Mouse (Mus musculus): ENCODE results near the gene Ppm1l. TPM values are rescaled to one million over a fixed set of nuclear protein-coding genes. Genes with fewer than 3 reads are reported as not detected.

Ppm1l gene
- polyA plus RNA-seq, 1 experiment: 21.4 TPM

DNA sequence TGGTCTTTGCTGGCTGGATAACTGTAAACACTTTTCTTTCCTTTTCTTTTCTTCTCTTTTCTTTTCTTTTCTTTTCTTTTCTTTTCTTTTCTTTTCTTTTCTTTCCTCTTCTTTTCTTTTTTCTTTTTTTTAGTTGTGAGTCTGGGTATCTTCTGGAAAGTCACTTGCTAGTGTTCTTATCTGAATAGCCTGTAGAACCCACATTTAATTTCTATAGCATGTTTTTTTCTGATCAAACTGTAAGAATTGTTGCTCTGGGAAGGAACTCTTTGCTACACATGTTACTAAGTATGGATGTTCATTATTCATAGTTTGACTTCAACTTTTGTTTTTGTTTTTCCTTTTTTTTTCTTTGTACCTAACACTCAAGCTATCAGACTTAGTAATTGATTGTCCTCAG lies 24.3 kb downstream of the Ppm1l start:
- no peak for DNase-seq (ENCODE audit: low read depth)
- no peak for TF ChIP-seq POLR2A (IDR thresholded peaks at IDR 0.05; ENCODE audit: borderline replicate concordance, extremely low read depth, insufficient read depth, insufficient read length, poor library complexity, severe bottlenecking)

DNA sequence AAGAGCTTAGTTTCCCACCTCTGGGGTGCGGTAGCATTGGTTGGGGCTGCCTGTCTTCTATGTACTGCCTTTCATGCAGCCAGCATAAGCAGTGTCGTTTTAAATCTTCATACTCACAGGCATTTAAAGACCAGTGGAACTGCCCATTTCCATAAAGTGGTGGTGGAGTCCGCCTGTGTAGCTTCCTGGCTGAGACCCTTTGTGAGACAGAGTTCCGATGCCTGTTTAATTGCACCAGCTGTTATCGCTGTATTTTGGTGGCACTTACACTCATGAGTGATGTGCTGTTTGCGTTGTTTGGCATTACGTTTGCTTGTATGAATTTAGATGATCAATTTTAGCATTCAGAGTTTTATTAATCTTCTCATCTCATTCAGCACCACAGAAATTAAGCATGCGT lies 24.9 kb downstream of the Ppm1l start:
- TF ChIP-seq POLR2A (IDR thresholded peaks at IDR 0.05; ENCODE audit: borderline replicate concordance, extremely low read depth, insufficient read depth, insufficient read length, poor library complexity, severe bottlenecking): no peak
- TF ChIP-seq CTCF (IDR thresholded peaks at IDR 0.05; ENCODE audit: borderline replicate concordance, extremely low read depth, insufficient read depth, insufficient read length): no peak
- peak; percentile 49 for DNase-seq (ENCODE audit: low read depth)

- no peak for TF ChIP-seq CTCF (IDR thresholded peaks at IDR 0.05; ENCODE audit: borderline replicate concordance, extremely low read depth, insufficient read depth, insufficient read length)
- TF ChIP-seq POLR2A (IDR thresholded peaks at IDR 0.05; ENCODE audit: borderline replicate concordance, extremely low read depth, insufficient read depth, insufficient read length, poor library complexity, severe bottlenecking): no peak
- DNase-seq (ENCODE audit: low read depth): no peak
Observed at GRCm38 (mm10) chr3:69342247-69342921, 25.7 kb downstream of the Ppm1l start.

DNA sequence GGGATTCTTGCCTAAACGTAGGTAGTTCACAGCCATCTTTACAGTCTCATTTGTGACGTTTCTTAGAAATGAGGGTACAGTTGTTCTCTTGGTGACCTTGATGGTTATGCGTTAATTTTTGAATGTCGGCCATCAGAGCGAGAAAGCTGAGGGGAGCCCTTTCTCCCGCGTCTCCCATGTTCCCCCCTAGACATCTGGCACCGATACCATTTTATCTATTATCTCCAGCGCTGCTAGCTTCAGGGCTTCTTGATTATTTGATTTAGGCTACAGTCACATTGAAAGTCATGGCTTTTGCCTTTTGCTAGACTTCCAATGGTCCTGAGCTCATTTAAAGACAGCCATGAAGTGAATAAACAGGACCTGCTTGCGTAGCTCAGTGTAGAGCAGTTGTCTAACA lies 26.5 kb downstream of the Ppm1l start:
- DNase-seq (ENCODE audit: low read depth): no peak
- TF ChIP-seq POLR2A (IDR thresholded peaks at IDR 0.05; ENCODE audit: borderline replicate concordance, extremely low read depth, insufficient read depth, insufficient read length, poor library complexity, severe bottlenecking) (no peak), CTCF (IDR thresholded peaks at IDR 0.05; ENCODE audit: borderline replicate concordance, extremely low read depth, insufficient read depth, insufficient read length) (no peak)

GRCm38 (mm10) chr3:69346514-69346913 lies 29.9 kb downstream of the Ppm1l start:
- TF ChIP-seq CTCF (IDR thresholded peaks at IDR 0.05; ENCODE audit: borderline replicate concordance, extremely low read depth, insufficient read depth, insufficient read length): no peak
- TF ChIP-seq POLR2A (IDR thresholded peaks at IDR 0.05; ENCODE audit: borderline replicate concordance, extremely low read depth, insufficient read depth, insufficient read length, poor library complexity, severe bottlenecking): no peak
- no peak for DNase-seq (ENCODE audit: low read depth)

GRCm38 (mm10) chr3:69348197-69348920 lies 31.7 kb downstream of the Ppm1l start:
- DNase-seq (ENCODE audit: low read depth): peak; percentile 31
- TF ChIP-seq POLR2A (IDR thresholded peaks at IDR 0.05; ENCODE audit: borderline replicate concordance, extremely low read depth, insufficient read depth, insufficient read length, poor library complexity, severe bottlenecking) (no peak), CTCF (IDR thresholded peaks at IDR 0.05; ENCODE audit: borderline replicate concordance, extremely low read depth, insufficient read depth, insufficient read length) (no peak)

DNA sequence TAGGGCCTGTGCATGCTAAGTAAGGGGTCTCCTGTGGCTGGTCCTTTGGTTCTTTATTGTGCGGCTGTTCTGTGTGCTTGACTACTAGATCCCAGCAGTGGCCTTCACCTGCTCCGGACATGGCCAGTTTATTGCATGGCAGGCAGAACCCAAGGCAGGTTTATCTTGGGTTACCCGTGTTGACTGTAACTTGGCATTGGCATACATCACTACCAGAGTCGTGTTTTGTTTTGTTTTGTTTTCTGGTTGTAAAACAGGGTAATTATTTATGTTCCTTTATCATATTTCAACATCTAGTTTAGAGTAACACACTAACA lies 32.2 kb downstream of the Ppm1l start:
- no peak for DNase-seq (ENCODE audit: low read depth)

DNA sequence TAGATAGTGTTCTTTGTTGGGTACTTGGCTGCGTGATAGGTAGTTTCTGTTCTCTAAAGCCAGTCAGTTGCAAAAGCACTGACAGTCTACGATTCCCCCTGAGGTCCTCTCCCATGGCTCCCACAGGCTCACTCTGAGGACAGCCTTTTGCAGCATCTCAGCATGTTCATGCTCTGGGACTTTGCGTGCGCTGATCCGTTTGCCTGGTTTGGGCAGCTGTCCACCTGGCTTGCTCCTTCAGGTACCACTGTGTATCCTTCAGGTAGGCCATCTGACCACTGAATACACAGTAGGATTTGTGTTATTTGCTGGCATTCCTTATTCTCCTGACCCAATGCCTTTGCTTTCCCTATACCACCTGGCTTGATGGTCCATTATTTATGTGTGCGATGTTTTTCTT lies 33.3 kb downstream of the Ppm1l start:
- TF ChIP-seq CTCF (IDR thresholded peaks at IDR 0.05; ENCODE audit: borderline replicate concordance, extremely low read depth, insufficient read depth, insufficient read length): no peak
- no peak for DNase-seq (ENCODE audit: low read depth)

More for the DNA sequence above, 32.2 kb downstream of the Ppm1l start:
- TF ChIP-seq CTCF (IDR thresholded peaks at IDR 0.05; ENCODE audit: borderline replicate concordance, extremely low read depth, insufficient read depth, insufficient read length) (no peak), POLR2A (IDR thresholded peaks at IDR 0.05; ENCODE audit: borderline replicate concordance, extremely low read depth, insufficient read depth, insufficient read length, poor library complexity, severe bottlenecking) (no peak)

DNA sequence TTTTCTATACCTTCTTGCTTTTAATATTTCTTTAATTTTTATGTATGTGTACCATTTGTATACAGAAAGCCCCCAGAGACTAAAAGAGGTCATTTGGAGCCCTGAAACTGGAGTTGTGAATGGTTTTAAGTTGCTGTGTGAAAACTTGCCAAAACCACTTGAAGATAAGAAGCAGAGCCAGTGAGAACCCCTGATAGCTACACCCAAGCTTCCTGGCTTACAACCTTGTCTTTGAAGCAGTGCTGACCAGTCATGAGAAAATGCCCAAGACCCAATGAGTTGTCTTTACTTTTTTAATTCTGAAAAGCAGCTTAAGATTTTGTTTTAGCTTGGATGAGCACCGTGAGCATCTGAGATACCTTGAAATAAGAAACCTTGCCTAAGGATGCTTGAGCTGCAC lies 35.5 kb downstream of the Ppm1l start:
- no peak for DNase-seq (ENCODE audit: low read depth)
- TF ChIP-seq POLR2A (IDR thresholded peaks at IDR 0.05; ENCODE audit: borderline replicate concordance, extremely low read depth, insufficient read depth, insufficient read length, poor library complexity, severe bottlenecking): no peak
- no peak for TF ChIP-seq CTCF (IDR thresholded peaks at IDR 0.05; ENCODE audit: borderline replicate concordance, extremely low read depth, insufficient read depth, insufficient read length)

DNA sequence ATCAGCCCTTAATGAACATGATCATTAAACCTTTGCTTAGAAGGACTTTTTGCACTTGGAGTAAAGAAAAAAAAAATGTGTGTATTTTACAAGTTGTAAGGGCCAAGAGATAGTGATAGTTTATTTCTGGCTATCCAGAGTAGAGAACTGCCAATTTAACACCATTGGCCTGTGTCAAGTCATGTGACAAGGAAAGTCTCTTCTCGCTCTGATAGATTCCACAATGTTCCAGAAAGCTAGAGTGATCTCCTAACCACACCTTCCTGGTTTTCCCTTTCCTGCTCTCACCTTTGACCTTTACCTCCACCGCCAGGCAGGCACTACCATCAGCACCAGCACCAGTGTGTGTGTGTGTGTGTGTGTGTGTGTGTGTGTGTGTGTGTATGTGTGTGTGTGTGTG lies 38.0 kb downstream of the Ppm1l start:
- DNase-seq (ENCODE audit: low read depth): no peak
- TF ChIP-seq POLR2A (IDR thresholded peaks at IDR 0.05; ENCODE audit: borderline replicate concordance, extremely low read depth, insufficient read depth, insufficient read length, poor library complexity, severe bottlenecking): no peak
- TF ChIP-seq CTCF (IDR thresholded peaks at IDR 0.05; ENCODE audit: borderline replicate concordance, extremely low read depth, insufficient read depth, insufficient read length): no peak

GRCm38 (mm10) chr3:69356078-69356665 lies 39.5 kb downstream of the Ppm1l start:
- no peak for DNase-seq (ENCODE audit: low read depth)
- TF ChIP-seq CTCF (IDR thresholded peaks at IDR 0.05; ENCODE audit: borderline replicate concordance, extremely low read depth, insufficient read depth, insufficient read length) (no peak), POLR2A (IDR thresholded peaks at IDR 0.05; ENCODE audit: borderline replicate concordance, extremely low read depth, insufficient read depth, insufficient read length, poor library complexity, severe bottlenecking) (no peak)

DNA sequence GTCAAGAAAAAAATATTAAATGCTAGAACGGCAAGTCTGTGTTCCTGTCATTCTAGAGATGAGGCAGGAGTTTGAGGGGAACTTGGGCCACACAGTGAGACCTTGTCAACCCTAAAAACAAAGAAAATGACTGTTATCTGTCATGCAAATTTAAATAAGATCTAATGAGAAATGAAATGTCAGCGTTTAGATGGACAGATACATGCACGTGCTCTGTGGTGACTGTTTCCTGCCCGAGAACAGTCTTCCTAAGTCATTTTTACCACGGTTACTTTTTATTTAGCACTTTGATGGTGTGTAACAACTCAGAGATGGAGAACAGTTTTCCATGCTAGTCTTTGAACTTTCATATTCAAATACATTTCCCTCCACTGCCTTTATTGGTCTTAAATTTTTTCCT lies 40.1 kb downstream of the Ppm1l start:
- TF ChIP-seq POLR2A (IDR thresholded peaks at IDR 0.05; ENCODE audit: borderline replicate concordance, extremely low read depth, insufficient read depth, insufficient read length, poor library complexity, severe bottlenecking) (no peak), CTCF (IDR thresholded peaks at IDR 0.05; ENCODE audit: borderline replicate concordance, extremely low read depth, insufficient read depth, insufficient read length) (no peak)
- DNase-seq (ENCODE audit: low read depth): no peak

Measured in brain, embryonic 14.5 days (tissue).